Mouse (Mus musculus) neural tube, embryonic 14.5 days (tissue): Measurements from ENCODE around the gene Fbxw11. TPM values are rescaled to one million over a fixed set of nuclear protein-coding genes. Genes with fewer than 3 reads are reported as not detected.

Experiments
- ATAC-seq: fragments of 200-750 bp; cut with Nextera tagmentation; 2 replicates; pipeline ENCODE4 v1.8.0; 2017; ENCODE audit warnings: low read depth, mild to moderate bottlenecking, moderate TSS enrichment, moderate library complexity
- H3K27ac ChIP-seq: fragments of 300-500 bp; sonication (generic); 2 replicates; pipeline ENCODE4 v1.5.1; 2014; ENCODE audit warnings: low read depth, mild to moderate bottlenecking, control low read depth, low read length, moderate library complexity, mixed read lengths
- H3K27me3 ChIP-seq: fragments of 300-500 bp; sonication (generic); 2 replicates; pipeline ENCODE4 v1.6.1; 2014; ENCODE audit warnings: low read length; ENCODE audit not compliant: control insufficient read depth, insufficient read depth
- H3K36me3 ChIP-seq: fragments of 300-500 bp; sonication (generic); 2 replicates; pipeline ENCODE4 v1.6.1; 2014; ENCODE audit warnings: low read length, mixed read lengths; ENCODE audit not compliant: control insufficient read depth, insufficient read depth
- H3K4me1 ChIP-seq: fragments of 300-500 bp; sonication (generic); 2 replicates; pipeline ENCODE4 v1.6.1; 2014; ENCODE audit warnings: low read length; ENCODE audit not compliant: control insufficient read depth, insufficient read depth
- H3K4me2 ChIP-seq: fragments of 300-500 bp; sonication (generic); 2 replicates; pipeline ENCODE4 v1.6.1; 2014; ENCODE audit warnings: mild to moderate bottlenecking, low read depth, low read length, control low read depth
- H3K4me3 ChIP-seq: fragments of 300-500 bp; sonication (generic); 2 replicates; pipeline ENCODE4 v1.5.1; 2014; ENCODE audit warnings: low read depth, low read length, control low read depth, mixed read lengths
- H3K9ac ChIP-seq: fragments of 300-500 bp; sonication (generic); replicated peaks from 2 replicates; pipeline ENCODE4 v1.6.1; 2014; ENCODE audit warnings: low read depth, mild to moderate bottlenecking, control low read depth, low read length, mixed read lengths
- H3K9me3 ChIP-seq: fragments of 300-500 bp; sonication (generic); 2 replicates; pipeline ENCODE4 v1.6.1; 2016; ENCODE audit warnings: low read length; ENCODE audit not compliant: control insufficient read depth
- WGBS: fragments of 180-500 bp; shearing (Covaris S2); extraction: QIAGEN DNeasy Blood & Tissue Kit; methylation state at CpG from one replicate; pipeline ENCODE4 v1.1.7; 2014; 5-methylcytosine and 5-hydroxymethylcytosine counted together
- polyA plus RNA-seq: library from polyadenylated mRNA; unstranded; fragments of >200 nt; fragmentation: Nextera tagmentation; extraction: Ambion mirVana; gene quantifications from 2 replicates; pipeline ENCODE4 v1.2.1, GENCODE M21; 2014

The Fbxw11 gene
- polyA plus RNA-seq, 1 experiment from 2014 or later, result 109 TPM

DNA sequence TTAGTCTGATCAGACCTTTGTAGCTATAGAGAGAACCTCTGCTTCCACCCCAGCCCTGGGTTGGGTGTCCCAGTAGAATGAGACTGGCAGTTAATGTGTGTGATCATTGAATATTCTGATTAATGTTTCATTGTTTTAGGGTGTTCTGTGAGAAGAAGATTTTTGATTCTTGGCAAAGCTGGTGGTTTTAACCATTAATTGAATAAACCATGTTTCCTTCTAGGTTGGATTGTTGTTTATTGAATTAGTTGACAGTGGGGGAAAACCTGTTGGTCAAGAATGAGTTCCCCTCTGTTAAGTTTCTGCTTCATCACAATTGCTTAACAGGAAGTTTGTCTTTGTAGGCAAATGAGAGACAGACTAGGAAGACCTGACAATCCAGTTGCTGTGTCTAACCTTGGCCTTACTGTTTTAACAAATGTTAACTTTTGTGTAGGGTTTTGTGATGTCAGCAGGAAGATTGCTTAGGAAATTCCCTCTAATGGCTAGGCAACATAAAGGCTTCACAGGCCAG is 7.8 kb downstream of the Fbxw11 start:
- Histone ChIP-seq H3K4me3 (no peak overlapping the region), H3K9me3 (no peaks in the 10 kb centered on the region), H3K27ac (no peak overlapping the region), H3K27me3 (no peaks in the 10 kb centered on the region), H3K4me1 (no peaks in the 10 kb centered on the region; the same call in 1 of the 2 replicates), H3K9ac (no peak overlapping the region), H3K36me3 (no peaks in the 10 kb centered on the region), H3K4me2 (no peak overlapping the region)
- no peak for ATAC-seq

GRCm38 (mm10) chr11:32650893-32651590 is 8.5 kb downstream of the Fbxw11 start:
- no peaks in the 10 kb centered on the region for H3K27me3 ChIP-seq
- H3K27ac ChIP-seq, result no peak overlapping the region
- no peak overlapping the region for H3K4me3 ChIP-seq
- no peak overlapping the region for H3K4me2 ChIP-seq
- no peak for ATAC-seq
- H3K9ac ChIP-seq, result no peak overlapping the region
- H3K4me1 ChIP-seq, result no peaks in the 10 kb centered on the region; the same call in 1 of the 2 replicates
- H3K36me3 ChIP-seq, result no peaks in the 10 kb centered on the region
- no peaks in the 10 kb centered on the region for H3K9me3 ChIP-seq
- 85% methylated on average over 7 of the region's 7 CpGs for WGBS

DNA sequence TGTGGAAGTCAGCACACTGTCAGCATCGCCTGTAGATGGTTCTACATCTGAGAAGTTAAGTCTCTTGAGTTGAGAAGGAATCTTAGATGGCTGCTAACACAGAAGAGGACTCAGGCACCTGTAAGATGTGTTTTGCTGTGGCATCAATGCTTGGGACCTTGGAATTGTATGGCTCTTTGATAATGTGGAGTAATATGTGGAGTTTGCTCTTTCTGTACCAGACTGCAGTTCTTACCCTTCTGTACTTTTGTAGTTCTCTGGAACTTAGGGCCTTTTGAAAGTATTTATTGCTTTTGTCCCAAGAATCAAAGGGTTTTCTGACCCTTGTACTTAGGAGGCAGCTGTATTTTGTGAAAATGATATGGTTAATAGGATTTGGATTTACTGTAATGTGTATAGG is 9.2 kb downstream of the Fbxw11 start:
- no peak overlapping the region for H3K4me3 ChIP-seq
- H3K4me2 ChIP-seq, result no peak overlapping the region
- WGBS, result 97% methylated on average over 1 of the region's 1 CpGs
- no peak overlapping the region for H3K9ac ChIP-seq
- no peaks in the 10 kb centered on the region for H3K36me3 ChIP-seq
- H3K4me1 ChIP-seq, result no peaks in the 10 kb centered on the region; the same call in 1 of the 2 replicates
- H3K9me3 ChIP-seq, result no peaks in the 10 kb centered on the region
- no peak for ATAC-seq
- H3K27ac ChIP-seq, result no peak overlapping the region
- H3K27me3 ChIP-seq, result no peaks in the 10 kb centered on the region

- no peak overlapping the region for H3K4me2 ChIP-seq
- no peak overlapping the region for H3K27ac ChIP-seq
- no peak for ATAC-seq
- no peaks in the 10 kb centered on the region for H3K27me3 ChIP-seq
- H3K4me1 ChIP-seq, result peaks cover 2% of the 10 kb centered on the region; the same call in 1 of the 2 replicates
- no peaks in the 10 kb centered on the region for H3K9me3 ChIP-seq
- no peak overlapping the region for H3K9ac ChIP-seq
- H3K36me3 ChIP-seq, result no peaks in the 10 kb centered on the region
- H3K4me3 ChIP-seq, result no peak overlapping the region
- WGBS, result 86% methylated on average over 1 of the region's 1 CpGs
Measured at GRCm38 (mm10) chr11:32662082-32662656, 19.6 kb downstream of the Fbxw11 start.

- H3K36me3 ChIP-seq, result no peaks in the 10 kb centered on the region
- H3K4me2 ChIP-seq, result no peak overlapping the region
- H3K4me3 ChIP-seq, result no peak overlapping the region
- H3K9ac ChIP-seq, result no peak overlapping the region
- WGBS, result 96% methylated on average over 3 of the region's 3 CpGs
- H3K27ac ChIP-seq, result no peak overlapping the region
- H3K9me3 ChIP-seq, result no peaks in the 10 kb centered on the region
- no peak for ATAC-seq
- H3K27me3 ChIP-seq, result no peaks in the 10 kb centered on the region
- peaks cover 2% of the 10 kb centered on the region; the same call in 1 of the 2 replicates for H3K4me1 ChIP-seq
Measured at GRCm38 (mm10) chr11:32665639-32666038, 23.1 kb downstream of the Fbxw11 start.

DNA sequence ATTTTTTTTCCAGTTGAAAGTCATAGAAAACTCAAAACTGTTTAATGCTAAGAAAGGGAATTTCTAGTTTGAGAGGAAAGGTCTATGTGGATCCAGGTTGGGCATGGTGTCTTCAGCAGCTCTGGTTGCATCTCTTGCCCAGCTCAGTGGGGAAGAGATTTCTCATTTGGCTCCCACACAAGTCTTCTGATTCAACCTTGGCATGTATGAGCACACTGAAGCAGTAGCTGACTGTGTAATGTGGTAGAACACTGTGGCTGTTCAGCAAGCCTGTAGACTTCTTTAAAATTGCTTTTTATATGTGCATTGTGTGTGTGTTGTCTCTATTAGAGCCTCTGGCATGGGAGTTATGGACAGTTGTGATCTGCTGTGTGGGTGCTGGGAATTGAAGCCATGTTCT is 24.5 kb downstream of the Fbxw11 start:
- no peak for ATAC-seq
- H3K4me2 ChIP-seq, result no peak overlapping the region

GRCm38 (mm10) chr11:32671480-32671879 is 29.0 kb downstream of the Fbxw11 start:
- 94% methylated on average over 4 of the region's 4 CpGs for WGBS
- Histone ChIP-seq H3K27ac (no peak overlapping the region), H3K4me3 (no peak overlapping the region), H3K9me3 (no peaks in the 10 kb centered on the region), H3K9ac (no peak overlapping the region), H3K36me3 (no peaks in the 10 kb centered on the region), H3K4me1 (no peaks in the 10 kb centered on the region), H3K4me2 (no peak overlapping the region), H3K27me3 (no peaks in the 10 kb centered on the region)
- ATAC-seq, result no peak

More for the DNA sequence above, 24.5 kb downstream of the Fbxw11 start:
- no peak overlapping the region for H3K4me3 ChIP-seq
- peaks cover 2% of the 10 kb centered on the region; the same call in 1 of the 2 replicates for H3K4me1 ChIP-seq
- no peaks in the 10 kb centered on the region for H3K36me3 ChIP-seq
- H3K27me3 ChIP-seq, result no peaks in the 10 kb centered on the region
- H3K9me3 ChIP-seq, result no peaks in the 10 kb centered on the region
- no peak overlapping the region for H3K9ac ChIP-seq
- H3K27ac ChIP-seq, result no peak overlapping the region

DNA sequence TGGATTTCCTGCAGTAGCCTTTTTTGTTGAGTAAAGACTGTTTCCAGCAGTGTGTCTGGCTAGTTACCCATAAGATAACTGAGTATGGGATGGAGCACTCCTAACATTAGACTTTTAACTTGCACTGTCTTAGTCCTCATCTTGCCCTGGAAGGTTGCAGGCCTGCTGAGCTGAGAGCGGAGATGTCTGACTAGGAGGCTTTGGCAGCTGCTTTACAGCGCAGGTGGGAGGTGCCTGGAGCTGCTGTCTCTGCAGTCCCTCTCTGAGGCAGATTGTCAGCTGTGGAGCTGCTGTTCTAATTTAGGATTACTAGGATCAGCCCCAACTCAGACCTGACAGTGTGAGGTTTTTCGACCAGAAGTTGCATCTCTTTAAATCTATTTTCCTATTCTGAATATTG is 34.3 kb downstream of the Fbxw11 start:
- no peak overlapping the region for H3K9ac ChIP-seq
- no peak overlapping the region for H3K27ac ChIP-seq
- H3K4me1 ChIP-seq, result peaks cover 3% of the 10 kb centered on the region; the same call in 1 of the 2 replicates
- no peaks in the 10 kb centered on the region for H3K27me3 ChIP-seq
- H3K4me2 ChIP-seq, result no peak overlapping the region
- no peaks in the 10 kb centered on the region for H3K9me3 ChIP-seq
- ATAC-seq, result no peak
- H3K4me3 ChIP-seq, result no peak overlapping the region
- 64% methylated on average over 3 of the region's 3 CpGs for WGBS
- H3K36me3 ChIP-seq, result no peaks in the 10 kb centered on the region

DNA sequence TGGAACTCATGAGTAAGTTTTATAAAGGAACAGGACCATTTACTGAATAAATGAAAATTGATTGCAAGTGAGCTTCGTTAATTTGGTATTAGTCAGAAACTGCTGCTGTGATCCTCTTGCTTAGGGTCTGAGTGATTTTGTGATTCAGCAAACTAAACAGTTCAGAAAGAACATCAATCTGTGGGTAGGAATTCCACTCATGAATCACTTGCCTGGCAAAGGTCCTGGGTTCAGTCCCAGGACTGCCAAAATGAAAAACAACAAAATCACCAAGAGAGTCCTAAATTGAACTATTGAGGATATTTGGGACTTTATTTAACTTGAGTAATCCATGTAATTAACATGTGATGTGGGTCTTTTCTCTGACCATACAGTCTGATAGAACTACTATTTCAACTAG is 35.3 kb downstream of the Fbxw11 start:
- Histone ChIP-seq H3K4me1 (peaks cover 3% of the 10 kb centered on the region; the same call in 1 of the 2 replicates), H3K27me3 (no peaks in the 10 kb centered on the region), H3K9me3 (no peaks in the 10 kb centered on the region), H3K27ac (no peak overlapping the region), H3K4me2 (no peak overlapping the region), H3K36me3 (no peaks in the 10 kb centered on the region), H3K9ac (no peak overlapping the region), H3K4me3 (no peak overlapping the region)
- WGBS, result 91% methylated on average over 1 of the region's 1 CpGs
- ATAC-seq, result no peak
